Mouse (Mus musculus) heart, postnatal 0 days (tissue): ENCODE results near the gene Disp1.

Source experiments
- CTCF ChIP-seq: IDR thresholded peaks from 2 replicates; pipeline ENCODE4 v1.5.1; 2016; ENCODE audit warnings: antibody characterized with exemption, control low read depth, low read depth
- EP300 ChIP-seq: IDR thresholded peaks from 2 replicates; pipeline ENCODE4 v1.6.1; 2016; ENCODE audit warnings: antibody characterized with exemption, low read depth

DNA sequence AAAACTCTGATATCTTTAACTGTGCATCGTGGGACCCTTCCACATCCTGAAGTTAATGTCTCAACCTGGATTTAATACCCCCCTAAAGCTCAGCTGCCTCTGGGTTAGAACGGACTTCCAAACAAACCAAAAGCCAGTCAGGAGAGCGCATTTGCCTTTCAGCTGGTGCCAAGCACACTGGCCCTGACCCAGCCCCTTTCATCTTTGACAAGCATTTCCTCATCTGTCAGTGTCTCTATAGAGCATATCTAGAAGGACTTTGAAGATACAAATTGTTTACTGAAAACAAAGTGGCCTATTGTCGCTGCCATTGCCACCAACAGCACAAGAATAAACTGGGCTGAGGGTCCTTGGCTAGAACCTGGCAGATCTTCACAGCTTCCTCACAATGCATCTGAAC, 154.3 kb downstream of the Disp1 start:
- TF ChIP-seq CTCF (no peak), EP300 (no peak)
